Mouse (Mus musculus): ENCODE measurements at regions not wholly inside any gene's neighbourhood (a gene's known extent, or its start where the extent isn't known, plus 50 kb on each side); places are given as distances from the start of the nearest gene placed in this dataset.

DNA sequence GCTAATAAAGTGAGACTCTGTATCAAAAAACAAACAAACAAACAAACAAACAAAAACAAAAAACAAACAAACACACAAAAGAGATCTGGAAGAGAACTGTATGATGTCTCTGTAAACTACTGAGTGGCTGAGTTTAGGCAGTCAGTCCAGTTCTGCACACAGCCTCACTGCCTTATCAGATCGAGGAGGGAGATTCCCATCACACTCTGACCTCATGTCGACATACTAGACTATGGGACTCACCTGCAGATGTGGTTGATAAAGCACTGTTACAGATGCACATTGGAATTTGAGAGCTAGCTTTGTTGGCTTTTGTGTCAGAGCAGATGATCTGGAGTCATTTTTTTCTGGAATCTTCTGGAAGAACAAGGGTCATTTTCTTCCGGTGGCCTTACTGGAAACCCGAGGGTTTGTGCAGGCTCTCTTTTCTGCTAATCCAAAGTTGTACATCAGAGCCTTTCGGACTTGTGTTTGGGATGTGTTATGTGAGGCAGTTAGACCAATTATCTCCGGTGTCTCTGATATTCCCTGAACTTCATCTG lies 135.6 kb upstream of the Nrip1 start:
- H3K4me2 ChIP-seq (replicated peaks): no peak overlapping the region
- no peak overlapping the region for H3K9ac ChIP-seq
- ATAC-seq (ENCODE audit: insufficient number of reproducible peaks, low FRiP score, low TSS enrichment, low read depth): no peak
- no peak overlapping the region for H3K27ac ChIP-seq (replicated peaks)
- no peaks in the 10 kb centered on the region for H3K27me3 ChIP-seq
- H3K4me3 ChIP-seq (replicated peaks): no peak overlapping the region
- no peaks in the 10 kb centered on the region for H3K4me1 ChIP-seq
- no peaks in the 10 kb centered on the region for H3K9me3 ChIP-seq (replicated peaks)
- H3K36me3 ChIP-seq: no peaks in the 10 kb centered on the region
- 77% methylated on average over 6 of the region's 6 CpGs for WGBS

DNA sequence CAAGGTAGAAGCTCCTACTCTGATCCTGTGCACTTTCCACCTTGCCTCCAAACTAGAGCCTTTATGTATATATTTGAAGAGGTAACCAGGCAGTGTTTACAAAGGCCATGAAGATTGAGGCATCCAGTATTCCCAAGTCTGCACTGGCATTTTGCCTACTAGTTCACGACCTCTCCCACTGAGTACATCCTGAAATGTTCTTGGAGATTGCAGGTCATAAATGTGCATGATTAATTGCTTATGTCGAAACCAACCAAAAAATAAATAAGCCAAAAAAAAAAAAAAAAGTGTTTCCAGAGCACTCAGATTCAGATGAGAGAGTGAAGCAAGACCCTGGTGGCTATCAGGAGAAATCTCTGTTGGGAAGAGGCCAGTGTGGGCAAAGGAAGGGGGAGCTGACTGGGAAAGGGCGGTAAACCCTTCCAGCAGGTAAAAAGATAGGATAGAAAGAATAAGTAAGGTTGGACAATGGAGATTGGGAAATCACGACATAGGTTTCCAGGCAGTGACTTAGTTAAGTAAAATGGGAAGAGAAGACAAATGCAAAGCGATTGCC lies 133.6 kb upstream of the Nrip1 start:
- no peak overlapping the region for H3K27ac ChIP-seq (replicated peaks)
- H3K9me3 ChIP-seq (replicated peaks): no peaks in the 10 kb centered on the region
- no peaks in the 10 kb centered on the region for H3K27me3 ChIP-seq
- 73% methylated on average over 5 of the region's 5 CpGs for WGBS
- no peak overlapping the region for H3K4me3 ChIP-seq (replicated peaks)
- no peaks in the 10 kb centered on the region for H3K4me1 ChIP-seq
- no peak for ATAC-seq (ENCODE audit: insufficient number of reproducible peaks, low FRiP score, low TSS enrichment, low read depth)
- H3K4me2 ChIP-seq (replicated peaks): no peak overlapping the region
- no peak overlapping the region for H3K9ac ChIP-seq
- H3K36me3 ChIP-seq: no peaks in the 10 kb centered on the region

DNA sequence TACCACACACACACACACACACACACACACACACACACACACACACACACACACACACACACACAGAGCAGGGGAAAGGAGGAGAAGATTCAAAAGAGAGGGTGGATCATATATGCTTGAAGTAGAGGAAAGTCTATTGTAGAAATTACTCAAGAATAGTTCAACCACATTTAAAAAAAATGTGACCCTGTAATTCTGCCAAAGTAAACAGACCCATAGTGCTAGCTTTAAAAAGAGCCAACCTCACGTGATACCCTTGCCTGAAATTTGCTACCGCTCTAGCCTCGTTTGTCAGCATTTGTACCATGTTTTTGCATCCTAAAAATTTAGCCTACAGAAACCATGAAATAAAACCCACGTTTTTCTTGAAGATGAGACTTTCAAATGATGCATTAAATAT lies 132.6 kb upstream of the Nrip1 start:
- no peak overlapping the region for H3K4me3 ChIP-seq (replicated peaks)
- H3K27ac ChIP-seq (replicated peaks): no peak overlapping the region
- H3K4me1 ChIP-seq: no peaks in the 10 kb centered on the region
- WGBS: 45% methylated on average over 4 of the region's 4 CpGs
- H3K9me3 ChIP-seq (replicated peaks): no peaks in the 10 kb centered on the region
- no peaks in the 10 kb centered on the region for H3K27me3 ChIP-seq
- no peak overlapping the region for H3K9ac ChIP-seq
- H3K36me3 ChIP-seq: no peaks in the 10 kb centered on the region
- no peak for ATAC-seq (ENCODE audit: insufficient number of reproducible peaks, low FRiP score, low TSS enrichment, low read depth)
- H3K4me2 ChIP-seq (replicated peaks): no peak overlapping the region

DNA sequence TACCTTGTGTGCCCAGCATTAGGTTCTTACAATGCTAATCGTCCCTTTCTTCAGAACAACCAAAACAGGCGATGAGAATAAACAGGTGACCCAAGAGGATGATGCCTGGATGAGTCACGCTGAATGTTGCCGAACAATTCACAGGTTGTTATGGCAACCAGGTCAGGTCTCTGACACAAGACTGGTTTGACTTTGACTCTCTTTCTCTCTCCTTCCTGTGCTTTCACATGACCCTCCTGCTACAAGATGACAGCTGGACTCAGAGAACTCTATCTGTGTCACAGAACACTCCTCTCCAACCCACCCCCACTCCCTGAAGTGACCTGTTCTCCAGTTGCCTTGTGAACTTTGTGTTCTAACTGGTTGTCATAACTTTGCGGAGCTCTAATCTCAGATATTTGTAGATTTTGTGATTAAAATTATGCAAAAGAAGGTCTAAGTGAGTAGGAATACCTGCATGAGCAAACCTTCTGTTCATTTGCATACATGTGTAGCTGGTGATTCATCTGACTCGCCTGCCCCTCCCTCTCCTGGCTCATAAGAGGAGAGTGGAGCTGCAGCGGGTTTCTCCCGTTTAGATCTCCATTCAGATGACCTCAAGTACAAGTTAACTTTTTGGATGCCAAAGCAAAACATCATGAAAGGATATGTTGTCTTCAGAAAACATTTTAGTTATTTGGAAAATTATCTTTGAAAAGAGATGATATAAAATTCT lies 126.2 kb upstream of the Nrip1 start:
- H3K27ac ChIP-seq (replicated peaks): no peak overlapping the region
- no peak for ATAC-seq (ENCODE audit: insufficient number of reproducible peaks, low FRiP score, low TSS enrichment, low read depth)
- H3K36me3 ChIP-seq: no peaks in the 10 kb centered on the region
- H3K4me1 ChIP-seq: no peaks in the 10 kb centered on the region
- no peaks in the 10 kb centered on the region for H3K9me3 ChIP-seq (replicated peaks)
- WGBS: 59% methylated on average over 8 of the region's 8 CpGs
- H3K4me3 ChIP-seq (replicated peaks): no peak overlapping the region
- H3K27me3 ChIP-seq: no peaks in the 10 kb centered on the region
- no peak overlapping the region for H3K4me2 ChIP-seq (replicated peaks)
- no peak overlapping the region for H3K9ac ChIP-seq

DNA sequence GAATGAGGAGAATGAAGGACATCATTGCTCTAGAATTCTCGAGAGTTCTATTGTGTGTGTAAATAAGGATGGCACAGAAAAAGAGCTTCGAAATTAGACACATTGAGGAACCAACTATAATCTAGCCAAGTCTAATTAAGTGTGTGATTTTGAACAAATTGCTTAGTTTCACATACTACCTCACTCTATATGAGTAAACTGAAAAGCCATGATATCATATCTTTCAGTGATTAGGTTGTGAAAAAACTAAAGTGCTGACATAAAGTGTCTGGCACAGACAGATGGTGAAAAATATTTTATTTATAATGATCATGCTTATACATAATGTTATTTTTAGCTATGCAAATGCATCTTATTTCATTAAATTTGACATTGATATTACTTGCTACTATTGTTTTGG lies 124.6 kb upstream of the Nrip1 start:
- Histone ChIP-seq H3K9ac (no peak overlapping the region), H3K27ac (replicated peaks) (no peak overlapping the region), H3K4me3 (replicated peaks) (no peak overlapping the region), H3K36me3 (no peaks in the 10 kb centered on the region), H3K27me3 (no peaks in the 10 kb centered on the region), H3K4me1 (no peaks in the 10 kb centered on the region), H3K9me3 (replicated peaks) (no peaks in the 10 kb centered on the region), H3K4me2 (replicated peaks) (no peak overlapping the region)
- WGBS: 77% methylated on average over 2 of the region's 2 CpGs
- no peak for ATAC-seq (ENCODE audit: insufficient number of reproducible peaks, low FRiP score, low TSS enrichment, low read depth)

DNA sequence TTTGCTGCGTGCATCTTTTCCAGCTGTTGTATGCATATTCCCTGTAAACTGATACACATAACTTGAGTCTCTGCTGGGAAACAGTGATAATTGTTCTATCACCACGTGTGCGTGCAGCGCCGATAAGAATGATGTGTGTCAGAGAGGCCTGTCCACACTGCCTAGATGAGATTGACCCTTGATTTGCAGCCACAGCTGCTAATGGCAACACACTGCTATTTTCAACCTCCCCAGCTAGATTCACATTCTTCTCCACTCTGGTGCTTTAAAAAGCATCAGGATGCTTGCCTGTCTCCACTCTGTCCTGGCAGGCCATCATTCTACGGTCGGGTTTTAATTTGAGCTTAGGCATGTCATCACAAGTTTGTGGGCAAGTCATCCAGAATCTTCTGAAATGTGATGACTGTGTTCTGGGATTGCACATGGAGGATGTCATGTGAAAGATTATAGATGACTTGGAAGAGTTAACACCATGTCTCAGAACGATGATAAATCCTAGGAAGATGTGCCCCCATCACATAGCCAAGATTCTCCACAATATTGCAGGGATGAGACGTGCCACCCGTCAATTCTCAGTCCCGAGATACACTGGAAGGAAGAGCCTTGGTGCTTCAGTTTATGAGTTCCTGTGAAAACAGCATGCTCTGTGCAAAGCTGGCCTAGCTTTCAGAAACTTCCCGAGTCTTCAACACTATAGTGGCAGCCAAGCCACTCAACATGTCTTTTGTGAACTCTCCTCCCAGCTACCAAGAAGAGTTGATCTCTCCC lies 123.6 kb upstream of the Nrip1 start:
- no peaks in the 10 kb centered on the region for H3K27me3 ChIP-seq
- ATAC-seq (ENCODE audit: insufficient number of reproducible peaks, low FRiP score, low TSS enrichment, low read depth): no peak
- H3K9ac ChIP-seq: no peak overlapping the region
- no peaks in the 10 kb centered on the region for H3K36me3 ChIP-seq
- 74% methylated on average over 12 of the region's 12 CpGs for WGBS
- no peak overlapping the region for H3K27ac ChIP-seq (replicated peaks)
- no peaks in the 10 kb centered on the region for H3K4me1 ChIP-seq
- no peak overlapping the region for H3K4me2 ChIP-seq (replicated peaks)
- no peaks in the 10 kb centered on the region for H3K9me3 ChIP-seq (replicated peaks)
- H3K4me3 ChIP-seq (replicated peaks): no peak overlapping the region

DNA sequence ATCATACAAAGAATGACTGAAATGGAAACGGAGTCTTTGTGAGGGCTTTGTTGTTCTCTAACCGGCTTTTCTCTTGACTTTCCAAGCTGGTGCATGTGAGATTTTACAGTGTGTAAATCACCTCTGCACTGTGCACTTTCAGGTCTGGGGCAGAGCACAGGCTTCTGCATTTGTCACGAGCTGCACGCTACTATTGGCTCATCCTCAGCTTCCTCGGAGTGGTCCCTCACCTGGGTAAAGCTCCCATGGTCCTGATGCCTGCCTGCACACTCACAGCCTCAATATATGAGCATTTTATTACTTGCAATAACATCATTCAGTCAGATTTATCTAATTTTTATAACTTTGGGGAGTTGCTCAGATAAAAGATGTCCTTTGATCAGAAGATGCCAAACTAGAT lies 109.8 kb upstream of the Nrip1 start:
- Histone ChIP-seq H3K4me2 (replicated peaks) (no peak overlapping the region), H3K27ac (replicated peaks) (no peak overlapping the region), H3K36me3 (no peaks in the 10 kb centered on the region), H3K27me3 (no peaks in the 10 kb centered on the region), H3K4me3 (replicated peaks) (no peak overlapping the region), H3K9me3 (replicated peaks) (no peaks in the 10 kb centered on the region), H3K9ac (no peak overlapping the region), H3K4me1 (no peaks in the 10 kb centered on the region)
- 86% methylated on average over 5 of the region's 5 CpGs for WGBS
- ATAC-seq (ENCODE audit: insufficient number of reproducible peaks, low FRiP score, low TSS enrichment, low read depth): no peak

DNA sequence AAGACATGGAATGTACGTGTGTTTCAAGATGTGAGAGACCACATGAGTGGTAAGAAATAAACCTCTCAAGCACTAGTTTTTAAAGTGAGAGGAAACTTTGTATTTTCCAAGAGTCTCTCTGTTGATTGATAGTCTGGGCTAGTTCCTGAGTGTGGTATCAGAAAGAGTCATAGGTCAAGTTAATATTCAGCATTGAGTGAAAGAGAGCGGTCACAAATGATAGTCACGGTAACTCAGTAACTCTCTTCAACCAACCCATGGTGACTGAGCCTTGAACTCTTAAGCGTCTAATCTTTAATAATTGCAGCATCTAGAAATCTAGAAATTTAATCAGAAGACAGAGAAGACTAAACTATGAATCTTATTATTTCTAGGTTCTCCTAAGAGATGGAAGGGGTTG lies 108.3 kb upstream of the Nrip1 start:
- Histone ChIP-seq H3K36me3 (no peaks in the 10 kb centered on the region), H3K9ac (no peak overlapping the region), H3K27me3 (no peaks in the 10 kb centered on the region), H3K27ac (replicated peaks) (no peak overlapping the region), H3K4me3 (replicated peaks) (no peak overlapping the region), H3K4me2 (replicated peaks) (no peak overlapping the region), H3K9me3 (replicated peaks) (no peaks in the 10 kb centered on the region), H3K4me1 (no peaks in the 10 kb centered on the region)
- ATAC-seq (ENCODE audit: insufficient number of reproducible peaks, low FRiP score, low TSS enrichment, low read depth): no peak
- WGBS: 86% methylated on average over 4 of the region's 4 CpGs

DNA sequence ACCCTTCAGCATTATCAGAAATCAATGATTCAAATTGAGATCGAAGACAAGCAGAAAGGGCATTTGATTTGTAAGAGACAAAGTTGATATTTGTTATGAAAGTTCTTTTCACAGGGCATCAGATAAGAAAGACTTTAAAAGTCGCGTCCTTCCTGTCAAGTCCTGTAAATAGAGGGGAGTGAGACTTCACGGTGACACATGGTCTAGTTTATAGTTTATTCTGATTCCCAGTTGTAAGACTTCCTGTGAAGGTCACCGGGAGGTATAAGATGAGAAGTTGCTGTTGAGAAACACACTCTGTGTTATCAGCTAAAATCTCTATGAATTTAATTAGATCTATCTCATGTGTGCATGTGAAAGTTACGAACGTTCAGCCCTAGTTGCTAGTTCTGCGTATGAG lies 103.8 kb upstream of the Nrip1 start:
- Histone ChIP-seq H3K27me3 (no peaks in the 10 kb centered on the region), H3K9me3 (replicated peaks) (no peaks in the 10 kb centered on the region), H3K27ac (replicated peaks) (no peak overlapping the region), H3K4me1 (no peaks in the 10 kb centered on the region), H3K4me2 (replicated peaks) (no peak overlapping the region), H3K36me3 (no peaks in the 10 kb centered on the region), H3K9ac (no peak overlapping the region), H3K4me3 (replicated peaks) (no peak overlapping the region)
- WGBS: 62% methylated on average over 8 of the region's 8 CpGs
- ATAC-seq (ENCODE audit: insufficient number of reproducible peaks, low FRiP score, low TSS enrichment, low read depth): no peak

DNA sequence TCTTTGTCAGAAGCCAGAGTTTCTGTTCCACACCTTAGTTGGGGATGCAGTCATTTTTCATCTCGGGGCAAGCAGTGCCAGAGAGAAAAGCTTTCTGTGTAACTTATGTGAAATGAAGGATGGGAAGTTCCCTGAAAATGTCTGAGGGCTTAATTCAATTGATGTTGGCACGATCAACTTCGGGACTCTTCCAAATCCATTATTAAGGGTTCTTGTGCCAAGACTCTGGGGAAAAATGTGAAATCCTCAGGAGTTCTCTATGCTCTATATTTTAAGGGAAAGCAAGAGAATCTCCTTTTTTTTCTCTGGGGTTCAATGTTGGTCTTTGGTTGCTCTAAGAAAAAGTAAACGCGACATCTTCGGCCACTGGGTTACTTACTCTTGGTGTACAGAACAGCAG lies 100.9 kb upstream of the Nrip1 start:
- H3K4me3 ChIP-seq (replicated peaks): no peak overlapping the region
- 78% methylated on average over 6 of the region's 6 CpGs for WGBS
- no peak for ATAC-seq (ENCODE audit: insufficient number of reproducible peaks, low FRiP score, low TSS enrichment, low read depth)
- no peak overlapping the region for H3K9ac ChIP-seq
- H3K36me3 ChIP-seq: no peaks in the 10 kb centered on the region
- H3K27me3 ChIP-seq: no peaks in the 10 kb centered on the region
- no peaks in the 10 kb centered on the region for H3K4me1 ChIP-seq
- H3K9me3 ChIP-seq (replicated peaks): no peaks in the 10 kb centered on the region
- H3K4me2 ChIP-seq (replicated peaks): no peak overlapping the region
- no peak overlapping the region for H3K27ac ChIP-seq (replicated peaks)

DNA sequence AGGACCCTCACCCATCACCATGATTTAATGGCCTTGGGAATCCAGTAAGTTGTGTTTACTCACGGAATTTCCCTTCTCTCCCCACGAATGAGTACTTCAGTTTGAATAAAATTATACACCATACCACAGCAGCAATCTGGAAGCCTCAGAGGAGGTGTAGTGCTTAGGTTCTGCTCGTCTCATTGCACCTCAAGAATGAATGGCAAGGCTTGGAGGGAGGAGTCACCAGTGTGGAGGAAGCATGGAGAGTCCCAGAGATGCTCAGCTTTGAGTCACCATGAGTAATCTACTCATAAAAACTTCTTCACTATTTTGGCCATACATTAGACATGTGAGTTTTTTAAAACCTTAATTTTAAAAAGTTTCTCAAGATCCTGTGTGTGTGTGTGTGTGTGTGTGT lies 98.8 kb upstream of the Nrip1 start:
- no peaks in the 10 kb centered on the region for H3K4me1 ChIP-seq
- H3K9ac ChIP-seq: no peak overlapping the region
- H3K4me3 ChIP-seq (replicated peaks): no peak overlapping the region
- H3K9me3 ChIP-seq (replicated peaks): no peaks in the 10 kb centered on the region
- no peaks in the 10 kb centered on the region for H3K36me3 ChIP-seq
- no peak overlapping the region for H3K27ac ChIP-seq (replicated peaks)
- H3K27me3 ChIP-seq: no peaks in the 10 kb centered on the region
- H3K4me2 ChIP-seq (replicated peaks): no peak overlapping the region
- no peak for ATAC-seq (ENCODE audit: insufficient number of reproducible peaks, low FRiP score, low TSS enrichment, low read depth)
- WGBS: 67% methylated on average over 3 of the region's 3 CpGs

Measured in embryonic facial prominence, embryonic 15.5 days (tissue).